Mouse (Mus musculus) liver, embryonic 15.5 days (tissue): Measurements from ENCODE around the gene Lrrc55. TPM values are rescaled to one million over a fixed set of nuclear protein-coding genes. Genes with fewer than 3 reads are reported as not detected.

ENCODE experiments used
- ATAC-seq: fragments of 200-750 bp; cut with Nextera tagmentation; 2 replicates; pipeline ENCODE4 v1.8.0; 2017; ENCODE audit warnings: moderate number of reproducible peaks, mild to moderate bottlenecking, moderate library complexity; ENCODE audit not compliant: insufficient read depth
- H3K27ac ChIP-seq: fragments of 300-500 bp; sonication (generic); replicated peaks from 2 replicates; pipeline ENCODE4 v1.5.1; 2015; ENCODE audit warnings: mild to moderate bottlenecking, inconsistent platforms
- H3K27me3 ChIP-seq: fragments of 300-500 bp; sonication (generic); 2 replicates; pipeline ENCODE4 v1.6.1; 2015; ENCODE audit warnings: mild to moderate bottlenecking, inconsistent platforms
- H3K36me3 ChIP-seq: fragments of 300-500 bp; sonication (generic); replicated peaks from 2 replicates; pipeline ENCODE4 v1.6.1; 2015; ENCODE audit warnings: moderate library complexity, mild to moderate bottlenecking, inconsistent platforms
- H3K4me1 ChIP-seq: fragments of 300-500 bp; sonication (generic); replicated peaks from 2 replicates; pipeline ENCODE4 v1.6.1; 2015; ENCODE audit warnings: inconsistent platforms
- H3K4me2 ChIP-seq: fragments of 300-500 bp; sonication (generic); 2 replicates; pipeline ENCODE4 v1.6.1; 2015; ENCODE audit warnings: moderate library complexity, mild to moderate bottlenecking, inconsistent platforms
- H3K4me3 ChIP-seq: fragments of 300-500 bp; sonication (generic); replicated peaks from 2 replicates; pipeline ENCODE4 v1.5.1; 2015; ENCODE audit warnings: mild to moderate bottlenecking, inconsistent platforms
- H3K9ac ChIP-seq: fragments of 300-500 bp; sonication (generic); 2 replicates; pipeline ENCODE4 v1.6.1; 2015; ENCODE audit warnings: moderate library complexity, mild to moderate bottlenecking, inconsistent platforms
- H3K9me3 ChIP-seq: fragments of 300-500 bp; sonication (generic); replicated peaks from 2 replicates; pipeline ENCODE4 v1.6.1; 2016; ENCODE audit warnings: inconsistent platforms
- WGBS: fragments of 180-500 bp; shearing (Covaris S2); methylation state at CpG from one replicate; pipeline ENCODE4 v1.1.7; 2015; ENCODE audit warnings: mixed read lengths; ENCODE audit not compliant: insufficient replicate concordance; 5-methylcytosine and 5-hydroxymethylcytosine counted together
- polyA plus RNA-seq: library from polyadenylated mRNA; unstranded; fragments of >200 nt; fragmentation: Nextera tagmentation; extraction: Ambion mirVana; gene quantifications from 2 replicates; pipeline ENCODE4 v1.2.1, GENCODE M21; 2015

Gene Lrrc55
- polyA plus RNA-seq, 1 experiment from 2014 or later = 0.07 TPM

GRCm38 (mm10) chr2:85131226-85131625, 65.8 kb downstream of the Lrrc55 start:
- Histone ChIP-seq H3K27ac (no peak overlapping the region), H3K9ac (no peak overlapping the region), H3K36me3 (no peaks in the 10 kb centered on the region), H3K9me3 (no peaks in the 10 kb centered on the region), H3K4me3 (no peak overlapping the region), H3K4me2 (peak overlapping the region; percentile 33), H3K27me3 (0 out of 2 replicates have a peak, but pooled peaks cover 4% of the 10 kb centered on the region), H3K4me1 (peaks cover 21% of the 10 kb centered on the region)
- 7% methylated on average over 2 of the region's 2 CpGs for WGBS
- peak; percentile 76 for ATAC-seq

- no peaks in the 10 kb centered on the region for H3K27me3 ChIP-seq
- ATAC-seq = peak; percentile 42; the same call in 1 of the 2 replicates
- no peaks in the 10 kb centered on the region for H3K36me3 ChIP-seq
- no peak overlapping the region for H3K27ac ChIP-seq
- H3K4me3 ChIP-seq = no peak overlapping the region
- no peak overlapping the region for H3K9ac ChIP-seq
- H3K4me1 ChIP-seq = peaks cover 21% of the 10 kb centered on the region
- WGBS = 18% methylated on average over 6 of the region's 6 CpGs
- no peaks in the 10 kb centered on the region for H3K9me3 ChIP-seq
- no peak overlapping the region for H3K4me2 ChIP-seq
Measured at GRCm38 (mm10) chr2:85129496-85129971, 67.5 kb downstream of the Lrrc55 start.

- H3K9ac ChIP-seq = no peak overlapping the region
- H3K27ac ChIP-seq = no peak overlapping the region
- no peak overlapping the region for H3K4me3 ChIP-seq
- H3K4me1 ChIP-seq = no peaks in the 10 kb centered on the region
- no peak overlapping the region for H3K4me2 ChIP-seq
- no peaks in the 10 kb centered on the region for H3K36me3 ChIP-seq
- H3K27me3 ChIP-seq = no peaks in the 10 kb centered on the region
- no peaks in the 10 kb centered on the region for H3K9me3 ChIP-seq
- WGBS = 19% methylated on average over 1 of the region's 1 CpGs
- ATAC-seq = peak; percentile 40; the same call in 1 of the 2 replicates
Measured at GRCm38 (mm10) chr2:85123869-85124535, 73.0 kb downstream of the Lrrc55 start.

GRCm38 (mm10) chr2:85123187-85123868, 73.7 kb downstream of the Lrrc55 start:
- no peak for ATAC-seq
- Histone ChIP-seq H3K27me3 (no peaks in the 10 kb centered on the region), H3K36me3 (no peaks in the 10 kb centered on the region), H3K4me2 (no peak overlapping the region), H3K9me3 (no peaks in the 10 kb centered on the region), H3K9ac (no peak overlapping the region), H3K4me1 (no peaks in the 10 kb centered on the region), H3K4me3 (no peak overlapping the region), H3K27ac (no peak overlapping the region)
- 24% methylated on average over 5 of the region's 5 CpGs for WGBS

Other genes with a start within 250 kb of the Lrrc55 start
- 26.7 and 68.4 TPM in 2 replicates for gene Prg2, start 216.7 kb downstream of the Lrrc55 start, polyA plus RNA-seq
- gene Prg3, start 209.0 kb downstream of the Lrrc55 start, polyA plus RNA-seq = 1.8 and 6.4 TPM in 2 replicates
- gene Ssrp1, start 160.0 kb downstream of the Lrrc55 start, polyA plus RNA-seq = 145 and 148 TPM in 2 replicates
- gene P2rx3, start 159.7 kb downstream of the Lrrc55 start, polyA plus RNA-seq = 0.25 and 0.30 TPM in 2 replicates
- gene Tnks1bp1, start 149.2 kb downstream of the Lrrc55 start, polyA plus RNA-seq = 4.8 and 5.1 TPM in 2 replicates
- gene Aplnr, start 61.0 kb downstream of the Lrrc55 start, polyA plus RNA-seq = 1.6 and 1.8 TPM in 2 replicates
- not detected in 2 replicates for gene Olfr987, start 142.1 kb upstream of the Lrrc55 start, polyA plus RNA-seq
- gene Olfr988, start 166.0 kb upstream of the Lrrc55 start, polyA plus RNA-seq = not detected in 2 replicates
- not detected in 2 replicates for gene Olfr992, start 212.3 kb upstream of the Lrrc55 start, polyA plus RNA-seq
- not detected in 2 replicates for gene Olfr993, start 217.7 kb upstream of the Lrrc55 start, polyA plus RNA-seq
- not detected in 2 replicates for gene Olfr994, start 239.3 kb upstream of the Lrrc55 start, polyA plus RNA-seq
- gene Olfr995, start 246.4 kb upstream of the Lrrc55 start, polyA plus RNA-seq = not detected in 2 replicates